Mouse (Mus musculus) C2C12 (cell line): ENCODE measurements at regions not wholly inside any gene's neighbourhood (a gene's known extent, or its start where the extent isn't known, plus 50 kb on each side); places are given as distances from the start of the nearest gene placed in this dataset.

Experiments
- H3K27me3 ChIP-seq: one replicate; pipeline ENCODE4 v1.6.1; 2011; ENCODE audit not compliant: control insufficient read depth, insufficient read depth, insufficient read length
- H3K36me3 ChIP-seq: one replicate; pipeline ENCODE4 v1.6.1; 2011; ENCODE audit not compliant: control insufficient read depth, insufficient read depth
- H3K4me3 ChIP-seq: one replicate; pipeline ENCODE4 v1.5.1; 2011; ENCODE audit warnings: mild to moderate bottlenecking, control low read depth; ENCODE audit not compliant: poor library complexity, insufficient read depth, severe bottlenecking
- H3K79me2 ChIP-seq: one replicate; pipeline ENCODE4 v1.6.1; 2011; ENCODE audit not compliant: control insufficient read depth, insufficient read depth
- H3K79me3 ChIP-seq: one replicate; pipeline ENCODE4 v1.6.1; 2011; ENCODE audit warnings: low read depth, control low read depth
- H3ac ChIP-seq: one replicate; pipeline ENCODE3; 2011; ENCODE audit warnings: low read depth; ENCODE audit not compliant: control insufficient read depth, insufficient read length
- CEBPB ChIP-seq: IDR thresholded peaks from one replicate; pipeline ENCODE4 v1.6.1; 2011; ENCODE audit warnings: low read depth, mild to moderate bottlenecking, control low read depth, moderate library complexity
- CTCF ChIP-seq: IDR thresholded peaks from one replicate; pipeline ENCODE4 v1.5.1; 2011; ENCODE audit not compliant: control insufficient read depth, insufficient read depth, insufficient read length
- FOSL1 ChIP-seq: IDR thresholded peaks from one replicate; pipeline ENCODE4 v1.8.0; 2011; ENCODE audit warnings: mild to moderate bottlenecking, low read length; ENCODE audit not compliant: poor library complexity, insufficient read depth, severe bottlenecking
- MAX ChIP-seq: IDR thresholded peaks from one replicate; pipeline ENCODE4 v1.6.1; 2011; ENCODE audit warnings: mild to moderate bottlenecking, control low read depth
- MYOD1 ChIP-seq: IDR thresholded peaks from one replicate; pipeline ENCODE4 v1.6.1; 2011; ENCODE audit warnings: low read depth; ENCODE audit not compliant: control insufficient read depth, insufficient read length
- MYOG ChIP-seq: IDR thresholded peaks from one replicate; pipeline ENCODE4 v1.6.1; 2011; ENCODE audit not compliant: control insufficient read depth, insufficient read length; ENCODE audit errors: extremely low read depth
- USF1 ChIP-seq: IDR thresholded peaks from one replicate; pipeline ENCODE4 v1.6.1; 2011; ENCODE audit warnings: low read depth, mild to moderate bottlenecking, control low read depth, moderate library complexity

- H3K36me3 ChIP-seq: no peaks in the 10 kb centered on the region
- H3K4me3 ChIP-seq: no peak overlapping the region
- no peaks in the 10 kb centered on the region for H3K79me3 ChIP-seq
- no peak overlapping the region for H3ac ChIP-seq
- H3K27me3 ChIP-seq: no peaks in the 10 kb centered on the region
- no peaks in the 10 kb centered on the region for H3K79me2 ChIP-seq
- TF ChIP-seq USF1 (no peak), CTCF (no peak), MAX (peak; percentile 22), MYOG (no peak), FOSL1 (peak; percentile 10), CEBPB (no peak), MYOD1 (no peak)
These were observed 81.1 kb upstream of the Emb start for GRCm38 (mm10) chr13:117127116-117127728.

DNA sequence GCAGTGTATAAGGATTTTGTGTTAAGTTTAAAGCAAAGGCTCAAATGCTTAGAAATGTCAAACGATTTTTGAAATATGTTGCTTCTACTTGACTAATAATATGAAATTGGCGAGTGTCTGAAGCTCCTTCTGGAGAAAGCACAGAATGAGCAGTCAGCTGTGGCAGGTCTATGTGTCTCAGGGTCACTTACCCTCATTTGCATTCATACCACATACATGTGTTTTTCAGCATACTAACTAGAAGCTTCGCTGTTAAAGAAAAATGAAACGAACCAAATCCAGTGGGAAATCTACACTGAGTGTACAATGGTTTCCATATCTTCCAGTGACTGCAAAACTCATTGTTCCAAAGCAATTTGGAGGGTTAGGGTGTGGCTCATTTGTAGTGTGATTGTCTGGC lies 88.7 kb upstream of the Emb start:
- Histone ChIP-seq H3K79me3 (no peaks in the 10 kb centered on the region), H3K36me3 (no peaks in the 10 kb centered on the region), H3ac (no peak overlapping the region), H3K79me2 (no peaks in the 10 kb centered on the region), H3K4me3 (no peak overlapping the region), H3K27me3 (no peaks in the 10 kb centered on the region)
- no peak for TF ChIP-seq MAX
- no peak for TF ChIP-seq CTCF
- TF ChIP-seq MYOG: no peak
- TF ChIP-seq FOSL1: no peak
- no peak for TF ChIP-seq CEBPB
- no peak for TF ChIP-seq USF1

DNA sequence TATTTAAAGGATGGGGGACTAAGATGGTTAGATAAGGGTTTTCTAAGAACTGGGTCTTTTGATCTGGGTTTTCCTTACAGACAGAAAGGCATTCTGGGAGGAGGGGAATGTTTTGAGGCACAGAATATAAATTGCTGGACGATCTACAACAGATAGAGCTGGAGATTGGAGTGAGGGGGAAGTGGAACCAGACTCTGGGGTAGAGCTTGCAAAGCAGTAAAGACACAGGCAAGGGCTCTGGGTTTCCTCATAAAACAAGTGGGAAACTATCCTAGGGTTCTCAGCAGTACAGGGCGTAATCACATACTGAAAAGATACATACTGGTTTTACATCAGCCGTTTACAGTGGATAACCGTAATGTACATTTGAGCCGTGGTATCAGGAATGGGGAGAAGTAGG lies 89.5 kb upstream of the Parp8 start:
- Histone ChIP-seq H3K27me3 (no peaks in the 10 kb centered on the region), H3K79me3 (no peaks in the 10 kb centered on the region), H3K79me2 (no peaks in the 10 kb centered on the region), H3K36me3 (no peaks in the 10 kb centered on the region), H3K4me3 (no peak overlapping the region), H3ac (no peak overlapping the region)
- TF ChIP-seq MYOG: no peak
- TF ChIP-seq MAX: no peak
- no peak for TF ChIP-seq FOSL1
- TF ChIP-seq CTCF: no peak
- no peak for TF ChIP-seq USF1
- no peak for TF ChIP-seq MYOD1
- no peak for TF ChIP-seq CEBPB

GRCm38 (mm10) chr13:117112424-117112823 lies 87.1 kb upstream of the Parp8 start:
- Histone ChIP-seq H3K36me3 (no peaks in the 10 kb centered on the region), H3K79me3 (no peaks in the 10 kb centered on the region), H3K27me3 (no peaks in the 10 kb centered on the region), H3K4me3 (no peak overlapping the region), H3K79me2 (no peaks in the 10 kb centered on the region), H3ac (no peak overlapping the region)
- TF ChIP-seq FOSL1 (no peak), CTCF (no peak), MYOG (no peak), CEBPB (no peak)

GRCm38 (mm10) chr13:117105151-117105660 lies 79.9 kb upstream of the Parp8 start:
- TF ChIP-seq USF1 (no peak), CTCF (no peak), MYOG (no peak), MAX (no peak), FOSL1 (no peak), MYOD1 (no peak), CEBPB (no peak)
- H3K79me2 ChIP-seq: no peaks in the 10 kb centered on the region
- no peak overlapping the region for H3K4me3 ChIP-seq
- H3K27me3 ChIP-seq: no peaks in the 10 kb centered on the region
- no peak overlapping the region for H3ac ChIP-seq
- H3K36me3 ChIP-seq: no peaks in the 10 kb centered on the region
- no peaks in the 10 kb centered on the region for H3K79me3 ChIP-seq

DNA sequence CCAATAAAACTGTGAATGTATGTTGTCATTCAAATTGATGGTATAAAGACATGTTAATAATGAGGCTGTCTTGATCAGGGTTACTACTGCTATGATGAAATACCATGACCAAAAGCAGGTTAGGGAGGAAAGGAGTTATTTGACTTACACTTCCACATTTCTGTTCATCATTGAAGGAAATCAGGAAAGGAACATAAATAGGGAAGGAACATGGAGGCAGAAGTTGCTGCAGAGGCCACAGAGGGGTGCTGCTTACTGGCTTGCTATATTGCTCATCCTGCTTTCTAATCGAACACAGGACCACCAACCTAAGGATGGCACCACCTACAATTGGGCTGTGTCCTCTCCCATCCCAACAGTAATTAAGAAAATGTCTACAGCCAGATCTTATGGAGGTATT lies 69.4 kb upstream of the Parp8 start:
- Histone ChIP-seq H3K79me2 (no peaks in the 10 kb centered on the region), H3K27me3 (no peaks in the 10 kb centered on the region), H3ac (no peak overlapping the region), H3K36me3 (no peaks in the 10 kb centered on the region), H3K79me3 (no peaks in the 10 kb centered on the region), H3K4me3 (no peak overlapping the region)
- TF ChIP-seq MYOD1 (no peak), MAX (no peak)
